Mouse (Mus musculus): Measurements from ENCODE around the gene Nos1ap.

DNA sequence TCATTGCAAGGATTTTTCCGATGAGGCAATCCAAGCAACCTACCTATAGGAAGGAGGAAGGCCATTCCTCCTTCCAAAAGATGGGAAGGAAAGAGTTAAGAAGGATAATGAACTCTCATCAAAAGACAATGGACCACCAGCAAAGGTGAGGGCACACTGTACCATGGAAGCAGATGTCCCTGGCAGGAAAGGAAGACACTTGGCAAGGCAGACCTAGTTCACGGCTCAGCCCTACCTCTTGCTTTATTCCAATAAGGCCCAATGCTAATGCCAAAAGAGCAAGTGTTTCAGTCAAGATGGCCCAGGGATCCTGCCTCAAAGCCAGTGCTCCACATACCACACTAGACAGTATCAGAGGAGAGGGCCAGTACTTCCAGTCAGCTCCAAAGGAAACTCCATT is 58.4 kb downstream of the Nos1ap start:
- TF ChIP-seq CTCF (IDR thresholded peaks at IDR 0.05; ENCODE audit: extremely low read depth, insufficient read depth, low read length) (no peak), POLR2A (IDR thresholded peaks at IDR 0.05; ENCODE audit: extremely low read depth, insufficient read depth, low read length) (no peak)
